In genomic region chr5:30233979-30234378, GRCm38 (mm10) we compare ENCODE assay signal across 9 mouse cellular contexts. TPM values are rescaled to one million over a fixed set of nuclear protein-coding genes. Genes with fewer than 3 reads are reported as not detected.
DNase-seq lines count a peak whose midpoint lies in the region; ATAC-seq lines count a peak whose summit lies in the region.
"Had no signal": no experiment of that assay in that cellular context is flagged by ENCODE, and none has a peak within 500 bp of the region (broad histone marks: within the 10 kb centered on the region; RNA-seq: fewer than 3 reads in every experiment).

No protein-coding gene starts in this region.

- WGBS in lung, embryonic 15.5 days, result 21% methylated on average over 8 of the region's 8 CpGs
- 74% methylated on average over 8 of the region's 8 CpGs for WGBS in forebrain, embryonic 12.5 days
- 67% methylated on average over 8 of the region's 8 CpGs for WGBS in limb, embryonic 15.5 days
- WGBS in stomach, embryonic 15.5 days, result 42% methylated on average over 8 of the region's 8 CpGs

- no peak for ATAC-seq in lung, embryonic 15.5 days (ENCODE audit: borderline replicate concordance, extremely low read depth, low FRiP score, low TSS enrichment)
- no peak for ATAC-seq in forebrain, embryonic 12.5 days (ENCODE audit: low FRiP score)
- no peak for ATAC-seq in limb, embryonic 15.5 days (ENCODE audit: insufficient number of reproducible peaks, low FRiP score, low TSS enrichment, low read depth)
- no peak for ATAC-seq in stomach, embryonic 15.5 days (ENCODE audit: insufficient read depth, low FRiP score, low read depth)

- peaks cover 21% of the 10 kb centered on the region for H3K4me1 ChIP-seq in lung, embryonic 15.5 days
- peaks cover 28% of the 10 kb centered on the region for H3K4me1 ChIP-seq in forebrain, embryonic 12.5 days
- H3K4me1 ChIP-seq in limb, embryonic 15.5 days, result peaks cover 25% of the 10 kb centered on the region; the same call in 1 of the 2 replicates
- H3K4me1 ChIP-seq in stomach, embryonic 15.5 days, result peaks cover 13% of the 10 kb centered on the region; the same call in 1 of the 2 replicates

- H3K27me3 ChIP-seq in lung, embryonic 15.5 days, result no peaks in the 10 kb centered on the region
- H3K27me3 ChIP-seq in forebrain, embryonic 12.5 days, result no peaks in the 10 kb centered on the region
- no peaks in the 10 kb centered on the region for H3K27me3 ChIP-seq in limb, embryonic 15.5 days
- H3K27me3 ChIP-seq in stomach, embryonic 15.5 days (replicated peaks), result no peaks in the 10 kb centered on the region

- H3K4me3 ChIP-seq in lung, embryonic 15.5 days, result peak overlapping the region; percentile 61
- H3K4me3 ChIP-seq in forebrain, embryonic 12.5 days (replicated peaks), result peak overlapping the region; percentile 85
- H3K4me3 ChIP-seq in limb, embryonic 15.5 days, result peak overlapping the region; percentile 88; the same call in 1 of the 2 replicates
- peak overlapping the region; percentile 87 for H3K4me3 ChIP-seq in stomach, embryonic 15.5 days (replicated peaks)

- no peak for DNase-seq in lung, postnatal 14 days
- no peak for DNase-seq in layer of hippocampus, postnatal 14 days (ENCODE audit: low spot score in 2 of 2)
- DNase-seq in ovary, adult 18-20 months (ENCODE audit: low spot score), result no peak
- no peak for DNase-seq in adrenal gland, postnatal 14 days

- H3K9me3 ChIP-seq in lung, embryonic 15.5 days, result no peaks in the 10 kb centered on the region; the same call in 1 of the 2 replicates
- no peaks in the 10 kb centered on the region for H3K9me3 ChIP-seq in forebrain, embryonic 12.5 days
- no peaks in the 10 kb centered on the region for H3K9me3 ChIP-seq in limb, embryonic 15.5 days
- H3K9me3 ChIP-seq in stomach, embryonic 15.5 days, result no peaks in the 10 kb centered on the region

- H3K4me2 ChIP-seq in lung, embryonic 15.5 days, result peak overlapping the region; percentile 61
- H3K4me2 ChIP-seq in forebrain, embryonic 12.5 days, result peak overlapping the region; percentile 85
- peak overlapping the region; percentile 73; the same call in 1 of the 2 replicates for H3K4me2 ChIP-seq in limb, embryonic 15.5 days
- peak overlapping the region; percentile 75 for H3K4me2 ChIP-seq in stomach, embryonic 15.5 days

- H3K9ac ChIP-seq in lung, embryonic 15.5 days, result no peak overlapping the region
- H3K9ac ChIP-seq in forebrain, embryonic 12.5 days, result peak overlapping the region; percentile 86; the same call in 1 of the 2 replicates
- no peak overlapping the region for H3K9ac ChIP-seq in limb, embryonic 15.5 days
- H3K9ac ChIP-seq in stomach, embryonic 15.5 days, result no peak overlapping the region

- peaks cover 5% of the 10 kb centered on the region; the same call in 1 of the 2 replicates for H3K36me3 ChIP-seq in lung, embryonic 15.5 days
- H3K36me3 ChIP-seq in forebrain, embryonic 12.5 days (replicated peaks), result no peaks in the 10 kb centered on the region
- peaks cover 7% of the 10 kb centered on the region for H3K36me3 ChIP-seq in limb, embryonic 15.5 days
- no peaks in the 10 kb centered on the region for H3K36me3 ChIP-seq in stomach, embryonic 15.5 days

- H3K27ac ChIP-seq in lung, embryonic 15.5 days, result no peak overlapping the region
- no peak overlapping the region for H3K27ac ChIP-seq in forebrain, embryonic 12.5 days
- H3K27ac ChIP-seq in limb, embryonic 15.5 days, result no peak overlapping the region
- H3K27ac ChIP-seq in stomach, embryonic 15.5 days, result no peak overlapping the region

RNA-seq across cellular contexts. Expression of gene Selenoi, which starts 1.6 kb away (rescaled TPM):
- 17.0 and 18.1 TPM in 2 replicates for polyA plus RNA-seq in lung, embryonic 15.5 days (2015; fragmentation: Nextera tagmentation; extraction: Ambion mirVana)
- 24.8 and 25.5 TPM in 2 replicates for polyA plus RNA-seq in forebrain, embryonic 12.5 days (2016; fragmentation: Nextera tagmentation; extraction: Ambion mirVana)
- 20.8 and 23.1 TPM in 2 replicates for polyA plus RNA-seq in limb, embryonic 15.5 days (2015; fragmentation: Nextera tagmentation; extraction: Ambion mirVana)
- polyA plus RNA-seq in stomach, embryonic 15.5 days (2015; fragmentation: Nextera tagmentation; extraction: Ambion mirVana), result 22.3 and 24.6 TPM in 2 replicates
- total RNA-seq in layer of hippocampus, postnatal 14 days (2021), result 10 to 100 TPM; 42.8 to 57.1 TPM
- 21.4 and 23.7 TPM in 2 replicates for total RNA-seq in adrenal gland, postnatal 14 days (2021)

RNA-seq across cellular contexts. Expression of gene Adgrf3, which starts 28.5 kb away (rescaled TPM):
- polyA plus RNA-seq in lung, embryonic 15.5 days (2015; fragmentation: Nextera tagmentation; extraction: Ambion mirVana), result 0.22 TPM in 1 of 2 replicates, not detected in the other
- not detected in 2 replicates for polyA plus RNA-seq in forebrain, embryonic 12.5 days (2016; fragmentation: Nextera tagmentation; extraction: Ambion mirVana)
- polyA plus RNA-seq in limb, embryonic 15.5 days (2015; fragmentation: Nextera tagmentation; extraction: Ambion mirVana), result 0.08 TPM in 1 of 2 replicates, not detected in the other
- polyA plus RNA-seq in stomach, embryonic 15.5 days (2015; fragmentation: Nextera tagmentation; extraction: Ambion mirVana), result 0.33 and 0.34 TPM in 2 replicates
- not detected for total RNA-seq in layer of hippocampus, postnatal 14 days (2021)
- total RNA-seq in adrenal gland, postnatal 14 days (2021), result 0.19 TPM in 1 of 2 replicates, not detected in the other
- polyA plus RNA-seq: cortical plate, adult 2 months had no signal

RNA-seq across cellular contexts. Expression of gene Drc1, which starts 47.2 kb away (rescaled TPM):
- polyA plus RNA-seq in lung, embryonic 15.5 days (2015; fragmentation: Nextera tagmentation; extraction: Ambion mirVana), result 2.7 and 2.8 TPM in 2 replicates
- 1.5 and 1.6 TPM in 2 replicates for polyA plus RNA-seq in forebrain, embryonic 12.5 days (2016; fragmentation: Nextera tagmentation; extraction: Ambion mirVana)
- 0.22 and 0.46 TPM in 2 replicates for polyA plus RNA-seq in limb, embryonic 15.5 days (2015; fragmentation: Nextera tagmentation; extraction: Ambion mirVana)
- 0.90 and 1.4 TPM in 2 replicates for polyA plus RNA-seq in stomach, embryonic 15.5 days (2015; fragmentation: Nextera tagmentation; extraction: Ambion mirVana)
- 10 to 100 TPM in 1 of 2 experiments, 1 to 10 TPM in 1; 9.7 to 10.2 TPM for total RNA-seq in layer of hippocampus, postnatal 14 days (2021)
- total RNA-seq in adrenal gland, postnatal 14 days (2021), result 0.44 and 0.56 TPM in 2 replicates
